Mouse (Mus musculus) cerebellum, adult 2 months (tissue): ENCODE measurements around the gene Zfp710. TPM values are rescaled to one million over a fixed set of nuclear protein-coding genes. Genes with fewer than 3 reads are reported as not detected.

Experiments
- DNase-seq, 2 experiments: peaks; one replicate each; pipeline ENCODE4 v3.0.0; 2021
- H3K27ac ChIP-seq: fragments of 200-500 bp; 2 replicates; pipeline ENCODE4 v1.5.1; 2012; ENCODE audit warnings: low read length, control low read depth, inconsistent platforms; ENCODE audit not compliant: insufficient read depth
- H3K27me3 ChIP-seq: fragments of 200-500 bp; 2 replicates; pipeline ENCODE4 v1.6.1; 2012; ENCODE audit warnings: inconsistent platforms, mild to moderate bottlenecking, low read length, moderate library complexity; ENCODE audit not compliant: control insufficient read depth, insufficient read depth
- H3K4me1 ChIP-seq: fragments of 200-500 bp; 2 replicates; pipeline ENCODE4 v1.6.1; 2011; ENCODE audit warnings: low read length; ENCODE audit not compliant: control insufficient read depth, insufficient read depth
- H3K4me3 ChIP-seq: fragments of 200-500 bp; replicated peaks from 2 replicates; pipeline ENCODE3; 2011; ENCODE audit warnings: mild to moderate bottlenecking, low read depth, low read length, control low read depth; ENCODE audit not compliant: insufficient read depth
- CTCF ChIP-seq: fragments of 200-500 bp; IDR thresholded peaks from 2 replicates; pipeline ENCODE4 v1.5.1; 2011; ENCODE audit warnings: low read depth, mild to moderate bottlenecking, control low read depth, low read length, moderate library complexity, borderline replicate concordance; ENCODE audit not compliant: insufficient read depth
- POLR2A ChIP-seq: fragments of 200-500 bp; IDR thresholded peaks from 2 replicates; pipeline ENCODE4 v1.6.1; 2011; ENCODE audit warnings: low read length, control low read depth, borderline replicate concordance; ENCODE audit not compliant: insufficient read depth
- WGBS: fragments of 180-500 bp; shearing (Covaris S2); methylation state at CpG from one replicate; pipeline ENCODE4 v1.1.7; 2018; 5-methylcytosine and 5-hydroxymethylcytosine counted together
- polyA plus RNA-seq: library from polyadenylated mRNA; depleted of rRNA; stranded (reverse); fragments of >200 nt; gene quantifications from 2 replicates; pipeline ENCODE4 v1.2.3, GENCODE M21; 2012

Gene Zfp710
- polyA plus RNA-seq, 1 experiment = 10.9 TPM

DNA sequence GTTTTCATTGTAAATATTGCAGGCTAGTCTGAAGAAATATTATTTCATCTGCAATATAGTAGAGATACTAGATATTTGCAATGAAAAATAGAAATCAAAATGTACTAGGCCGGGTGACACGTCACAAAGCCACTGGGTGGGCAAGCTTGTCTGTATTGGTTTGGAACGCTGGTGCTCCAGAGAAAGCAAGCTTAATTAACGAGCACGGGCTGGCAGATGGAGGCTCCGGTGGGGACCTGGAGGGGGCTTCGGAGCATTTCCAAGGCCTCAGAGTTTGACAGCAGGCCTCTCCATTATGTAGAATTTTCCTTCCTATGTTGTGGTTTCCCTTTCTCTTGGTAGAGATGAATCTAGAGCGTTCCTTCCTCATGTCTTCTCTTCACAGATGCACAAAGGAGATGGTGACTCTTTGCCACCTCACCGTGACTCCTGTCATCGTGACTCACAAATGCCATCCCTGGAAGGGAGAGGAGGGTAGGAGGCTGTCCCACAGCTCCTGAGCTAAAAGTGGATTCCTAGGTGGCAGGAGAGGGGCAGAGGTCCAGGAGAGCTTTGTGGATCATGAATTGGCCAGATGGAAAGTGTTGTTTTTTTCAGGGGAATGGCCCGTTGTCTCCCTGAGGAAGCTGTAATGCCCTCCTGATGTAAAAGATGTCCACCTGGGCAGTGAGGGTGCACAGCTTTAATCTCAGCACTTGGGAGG lies 22.1 kb upstream of the Zfp710 start:
- 18% methylated on average over 11 of the region's 11 CpGs for WGBS
- Histone ChIP-seq H3K4me1 (no peaks in the 10 kb centered on the region; the same call in 1 of the 2 replicates), H3K4me3 (no peak overlapping the region), H3K27me3 (no peaks in the 10 kb centered on the region), H3K27ac (no peak overlapping the region)
- no peak for TF ChIP-seq CTCF
- no peak for TF ChIP-seq POLR2A
- DNase-seq = peak; percentile 48 to 74

DNA sequence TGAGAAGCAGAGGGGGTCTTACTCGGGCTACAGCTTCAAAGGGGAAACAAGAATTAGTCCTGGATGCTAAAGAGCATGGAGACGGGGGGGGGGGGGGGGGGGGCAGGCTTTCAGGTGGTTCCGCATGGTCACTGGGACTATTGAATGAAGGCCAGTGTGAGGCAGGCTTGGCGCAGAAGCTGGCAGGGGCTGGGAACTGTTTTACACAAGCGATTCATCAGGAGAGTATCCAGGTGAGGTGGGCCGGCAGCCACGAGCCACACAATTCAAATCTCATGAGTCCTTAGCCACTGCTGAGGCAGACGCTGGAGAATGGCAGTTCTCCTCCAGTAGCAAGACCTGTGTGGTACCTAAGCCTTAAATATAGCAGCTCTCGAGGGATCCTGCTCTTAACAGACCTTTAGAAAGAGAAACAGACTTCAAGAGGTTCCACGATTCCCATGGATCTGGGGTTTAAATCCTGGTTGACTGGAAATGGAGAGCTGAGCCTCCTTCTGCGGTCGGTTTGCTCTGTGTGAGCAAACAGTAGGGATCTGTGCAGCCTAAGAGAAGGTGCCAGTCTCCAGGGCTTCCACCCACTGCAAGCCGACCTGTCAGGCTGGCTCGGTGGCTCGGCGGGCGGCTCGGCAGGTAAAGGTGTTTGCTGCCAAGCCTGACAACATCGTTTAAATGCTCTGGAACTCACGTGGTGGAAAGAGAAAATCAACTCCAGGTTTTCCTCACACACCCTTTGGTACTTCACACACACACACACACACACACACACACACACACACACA lies 19.6 kb upstream of the Zfp710 start:
- H3K4me1 ChIP-seq = no peaks in the 10 kb centered on the region; the same call in 1 of the 2 replicates

DNA sequence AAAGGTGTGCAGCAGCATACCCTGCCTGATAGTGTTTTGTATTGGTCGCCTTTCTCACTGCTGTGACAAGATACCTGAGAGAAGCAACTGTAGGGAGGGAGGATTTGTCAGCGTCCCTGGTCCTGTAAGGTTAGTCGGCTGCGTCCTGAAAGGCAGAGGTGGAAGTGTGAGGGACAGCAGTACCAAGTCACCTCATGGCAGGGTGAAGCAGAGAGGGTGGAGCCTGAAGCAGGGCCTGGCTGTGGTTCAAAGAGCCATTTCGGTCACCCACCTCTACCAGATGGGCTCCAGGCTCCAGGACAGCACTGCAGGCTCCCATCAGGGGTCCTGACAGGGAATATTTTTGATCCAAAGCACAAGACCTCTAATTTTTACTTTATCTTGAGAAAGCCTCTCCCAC lies 13.9 kb upstream of the Zfp710 start:
- H3K27me3 ChIP-seq = no peaks in the 10 kb centered on the region
- no peaks in the 10 kb centered on the region for H3K4me1 ChIP-seq
- no peak for DNase-seq
- H3K4me3 ChIP-seq = no peak overlapping the region
- 75% methylated on average over 5 of the region's 5 CpGs for WGBS
- TF ChIP-seq CTCF = no peak
- no peak for TF ChIP-seq POLR2A
- no peak overlapping the region for H3K27ac ChIP-seq

More for the DNA sequence above, 19.6 kb upstream of the Zfp710 start:
- peak; percentile 34 to 46 for DNase-seq
- Histone ChIP-seq H3K27ac (no peak overlapping the region), H3K4me3 (no peak overlapping the region), H3K27me3 (no peaks in the 10 kb centered on the region)
- WGBS = 16% methylated on average over 20 of the region's 20 CpGs
- TF ChIP-seq POLR2A = no peak
- TF ChIP-seq CTCF = no peak

DNA sequence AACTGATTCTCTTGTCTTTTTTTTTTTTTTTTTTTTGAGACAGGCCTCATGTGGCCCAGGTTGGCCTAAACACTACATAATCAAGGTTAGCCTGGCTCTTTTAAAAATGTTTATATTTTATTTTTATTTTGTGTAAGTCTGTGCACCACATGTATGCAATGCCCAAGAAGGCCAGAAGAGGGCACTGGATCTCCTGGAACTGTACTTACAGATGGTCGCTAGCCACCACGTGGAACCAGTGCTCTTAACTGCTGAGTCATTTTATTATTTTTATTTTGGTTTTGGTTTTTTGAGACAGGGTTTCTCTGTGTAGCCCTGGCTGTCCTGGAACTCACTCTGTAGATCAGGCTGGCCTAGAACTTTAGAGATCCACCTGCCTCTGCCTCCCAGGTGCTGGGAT lies 13.1 kb upstream of the Zfp710 start:
- TF ChIP-seq POLR2A (no peak), CTCF (peak; percentile 38; the same call in 1 of the 2 replicates)
- no peaks in the 10 kb centered on the region for H3K4me1 ChIP-seq
- H3K27me3 ChIP-seq = no peaks in the 10 kb centered on the region
- 45% methylated on average over 2 of the region's 2 CpGs for WGBS
- DNase-seq = no peak
- no peak overlapping the region for H3K27ac ChIP-seq
- no peak overlapping the region for H3K4me3 ChIP-seq

DNA sequence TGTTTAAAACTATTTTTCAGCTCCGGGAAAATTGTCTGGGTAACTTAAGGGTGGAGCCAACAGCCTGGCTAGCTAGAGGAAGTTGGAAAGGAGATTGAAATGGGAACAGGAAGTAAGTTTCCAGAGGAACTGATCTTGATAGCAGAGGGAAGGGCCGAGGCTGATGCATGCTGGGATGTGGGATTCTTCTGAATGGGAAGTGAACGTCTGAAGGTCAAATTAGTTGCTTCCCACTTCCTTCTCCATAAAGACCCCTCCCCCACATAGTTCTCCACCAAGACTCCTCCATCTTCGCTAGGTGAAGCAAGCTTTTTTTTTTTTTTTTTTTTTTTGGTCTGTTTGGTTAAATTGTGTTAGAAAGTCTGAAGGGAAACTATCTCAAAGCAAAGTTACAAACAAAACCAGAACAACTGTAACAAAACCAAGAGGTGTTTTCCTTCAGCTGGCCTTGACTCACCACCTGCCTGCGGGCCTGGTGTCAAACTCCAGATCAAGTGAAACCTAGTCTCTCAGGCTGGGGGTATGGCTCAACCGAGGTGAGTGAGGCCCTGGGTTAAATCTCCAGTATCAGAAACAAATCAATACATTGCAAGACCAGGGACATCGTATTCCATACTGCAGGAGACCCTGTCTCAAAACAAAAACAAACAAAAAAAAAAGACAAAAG lies 10.6 kb upstream of the Zfp710 start:
- Histone ChIP-seq H3K4me1 (no peaks in the 10 kb centered on the region), H3K27ac (no peak overlapping the region), H3K27me3 (no peaks in the 10 kb centered on the region), H3K4me3 (no peak overlapping the region)
- no peak for TF ChIP-seq POLR2A
- TF ChIP-seq CTCF = no peak
- WGBS = 77% methylated on average over 7 of the region's 7 CpGs
- DNase-seq = no peak

DNA sequence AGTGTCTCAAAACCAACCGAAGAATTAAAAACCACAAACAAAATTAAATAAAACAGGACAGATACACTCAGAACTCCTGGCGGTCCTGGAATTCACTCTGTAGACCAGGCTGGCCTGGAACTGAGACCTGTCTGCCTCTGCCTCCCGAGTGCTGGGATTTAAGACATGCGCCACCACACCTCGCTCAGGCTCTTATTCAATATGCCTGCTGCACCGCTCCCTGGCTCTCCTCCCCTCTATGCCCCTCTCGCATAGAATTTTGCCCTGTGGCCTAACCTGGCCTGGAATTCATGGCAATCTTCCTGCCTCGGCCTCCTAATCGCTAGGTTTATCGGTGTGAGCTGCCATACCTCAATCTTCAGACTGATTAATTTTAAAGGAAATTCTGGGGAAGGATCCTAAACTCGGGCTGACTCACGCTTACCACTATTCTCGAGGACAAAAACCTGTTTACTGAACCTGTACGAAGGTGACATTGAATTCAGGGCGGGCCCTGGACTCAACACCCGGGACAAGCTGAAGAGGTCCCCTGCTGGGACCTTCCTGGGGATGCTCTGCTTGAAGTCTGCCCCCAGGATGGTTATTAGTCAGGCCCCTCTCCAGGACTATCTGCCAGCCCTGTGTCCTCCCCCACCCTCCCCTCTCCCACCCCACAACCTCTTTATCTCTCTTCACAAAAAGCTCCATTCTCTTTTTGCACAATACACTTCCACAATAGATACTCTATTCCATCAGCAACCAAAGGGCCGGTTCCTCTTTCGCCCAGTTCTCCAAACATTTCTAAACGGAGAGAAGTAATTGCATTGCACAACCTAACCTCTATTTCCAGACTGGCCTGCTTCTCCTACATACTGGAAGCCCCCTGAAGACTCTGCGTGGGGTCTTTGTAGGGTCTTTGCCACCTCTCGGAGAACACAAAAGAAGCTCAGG lies 9.5 kb upstream of the Zfp710 start:
- H3K27me3 ChIP-seq = no peaks in the 10 kb centered on the region
- no peak for DNase-seq
- H3K4me1 ChIP-seq = no peaks in the 10 kb centered on the region
- no peak overlapping the region for H3K4me3 ChIP-seq
- TF ChIP-seq POLR2A = no peak
- no peak for TF ChIP-seq CTCF
- no peak overlapping the region for H3K27ac ChIP-seq
- WGBS = 79% methylated on average over 21 of the region's 21 CpGs
